Mouse (Mus musculus) liver, embryonic 12.5 days (tissue): ENCODE data around the gene Orai3. TPM values are rescaled to one million over a fixed set of nuclear protein-coding genes. Genes with fewer than 3 reads are reported as not detected.

Experiments used
- ATAC-seq: fragments of 200-750 bp; cut with Nextera tagmentation; 2 replicates; pipeline ENCODE4 v1.8.0; 2017; ENCODE audit warnings: moderate number of reproducible peaks, mild to moderate bottlenecking, moderate library complexity
- H3K27ac ChIP-seq: fragments of 300-500 bp; sonication (generic); 2 replicates; pipeline ENCODE4 v1.5.1; 2016; ENCODE audit warnings: mild to moderate bottlenecking
- H3K27me3 ChIP-seq: fragments of 300-500 bp; sonication (generic); replicated peaks from 2 replicates; pipeline ENCODE4 v1.6.1; 2016; ENCODE audit warnings: mild to moderate bottlenecking, moderate library complexity
- H3K36me3 ChIP-seq: fragments of 300-500 bp; sonication (generic); 2 replicates; pipeline ENCODE4 v1.6.1; 2016; ENCODE audit warnings: mild to moderate bottlenecking, moderate library complexity
- H3K4me1 ChIP-seq: fragments of 300-500 bp; sonication (generic); 2 replicates; pipeline ENCODE4 v1.6.1; 2016
- H3K4me2 ChIP-seq: fragments of 300-500 bp; sonication (generic); 2 replicates; pipeline ENCODE4 v1.6.1; 2016; ENCODE audit warnings: mild to moderate bottlenecking, moderate library complexity
- H3K4me3 ChIP-seq: fragments of 300-500 bp; sonication (generic); 2 replicates; pipeline ENCODE4 v1.5.1; 2016; ENCODE audit warnings: mild to moderate bottlenecking, moderate library complexity
- H3K9ac ChIP-seq: fragments of 300-500 bp; sonication (generic); 2 replicates; pipeline ENCODE4 v1.6.1; 2016; ENCODE audit warnings: mild to moderate bottlenecking, moderate library complexity
- H3K9me3 ChIP-seq: fragments of 300-500 bp; sonication (generic); replicated peaks from 2 replicates; pipeline ENCODE4 v1.6.1; 2016; ENCODE audit warnings: mild to moderate bottlenecking, moderate library complexity
- WGBS: fragments of 180-500 bp; shearing (Covaris S2); methylation state at CpG from one replicate; pipeline ENCODE4 v1.1.7; 2016; ENCODE audit not compliant: insufficient replicate concordance; 5-methylcytosine and 5-hydroxymethylcytosine counted together
- polyA plus RNA-seq: library from polyadenylated mRNA; unstranded; fragments of >200 nt; fragmentation: Nextera tagmentation; extraction: Ambion mirVana; gene quantifications from 2 replicates; pipeline ENCODE4 v1.2.1, GENCODE M21; 2016

The Orai3 gene
- polyA plus RNA-seq, 1 experiment from 2014 or later: 15.0 TPM

- H3K27ac ChIP-seq: no peak overlapping the region
- peaks cover 33% of the 10 kb centered on the region for H3K27me3 ChIP-seq
- WGBS: 36% methylated on average over 13 of the region's 13 CpGs
- H3K36me3 ChIP-seq: no peaks in the 10 kb centered on the region
- peaks cover 23% of the 10 kb centered on the region for H3K4me1 ChIP-seq
- no peaks in the 10 kb centered on the region for H3K9me3 ChIP-seq
- H3K9ac ChIP-seq: no peak overlapping the region
- H3K4me2 ChIP-seq: no peak overlapping the region
- no peak for ATAC-seq
- H3K4me3 ChIP-seq: no peak overlapping the region
Observed at GRCm38 (mm10) chr7:127820836-127821509, 51.4 kb downstream of the Orai3 start.

DNA sequence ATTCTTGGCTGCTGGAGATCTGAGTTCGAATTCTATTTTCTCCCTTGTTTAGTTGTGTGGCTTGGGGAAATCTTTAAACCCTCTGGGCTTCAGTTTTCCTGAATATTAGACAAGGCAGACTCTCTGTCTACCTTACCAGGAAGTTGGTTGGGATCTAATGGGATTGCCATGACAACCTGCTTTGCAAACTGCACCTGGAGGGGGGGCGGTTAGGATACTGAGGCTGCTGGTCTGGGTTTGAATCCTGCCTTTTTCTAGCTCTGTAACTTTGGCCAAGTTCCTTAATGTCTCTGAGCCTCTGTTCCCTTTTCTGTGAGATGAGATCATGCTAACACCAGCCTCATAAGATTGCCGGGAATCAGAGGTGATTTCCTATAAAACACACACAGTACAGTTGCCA is 52.9 kb downstream of the Orai3 start:
- no peak for ATAC-seq
- 0 out of 2 replicates have a peak, but pooled peaks cover 20% of the 10 kb centered on the region for H3K4me1 ChIP-seq
- 71% methylated on average over 3 of the region's 3 CpGs for WGBS
- no peaks in the 10 kb centered on the region for H3K9me3 ChIP-seq
- H3K4me3 ChIP-seq: no peak overlapping the region
- peaks cover 39% of the 10 kb centered on the region for H3K27me3 ChIP-seq
- H3K4me2 ChIP-seq: no peak overlapping the region
- no peak overlapping the region for H3K27ac ChIP-seq
- no peak overlapping the region for H3K9ac ChIP-seq
- no peaks in the 10 kb centered on the region for H3K36me3 ChIP-seq

- Histone ChIP-seq H3K9ac (0 out of 2 replicates have a peak overlapping the region, but pooled peaks have one; percentile 28), H3K9me3 (no peaks in the 10 kb centered on the region), H3K36me3 (no peaks in the 10 kb centered on the region), H3K4me3 (peak overlapping the region; percentile 47; the same call in 1 of the 2 replicates), H3K4me2 (peak overlapping the region; percentile 55), H3K4me1 (0 out of 2 replicates have a peak, but pooled peaks cover 20% of the 10 kb centered on the region), H3K27me3 (peaks cover 39% of the 10 kb centered on the region), H3K27ac (no peak overlapping the region)
- no peak for ATAC-seq
- 70% methylated on average over 8 of the region's 11 CpGs for WGBS
Observed at GRCm38 (mm10) chr7:127823236-127824171, 53.9 kb downstream of the Orai3 start.

DNA sequence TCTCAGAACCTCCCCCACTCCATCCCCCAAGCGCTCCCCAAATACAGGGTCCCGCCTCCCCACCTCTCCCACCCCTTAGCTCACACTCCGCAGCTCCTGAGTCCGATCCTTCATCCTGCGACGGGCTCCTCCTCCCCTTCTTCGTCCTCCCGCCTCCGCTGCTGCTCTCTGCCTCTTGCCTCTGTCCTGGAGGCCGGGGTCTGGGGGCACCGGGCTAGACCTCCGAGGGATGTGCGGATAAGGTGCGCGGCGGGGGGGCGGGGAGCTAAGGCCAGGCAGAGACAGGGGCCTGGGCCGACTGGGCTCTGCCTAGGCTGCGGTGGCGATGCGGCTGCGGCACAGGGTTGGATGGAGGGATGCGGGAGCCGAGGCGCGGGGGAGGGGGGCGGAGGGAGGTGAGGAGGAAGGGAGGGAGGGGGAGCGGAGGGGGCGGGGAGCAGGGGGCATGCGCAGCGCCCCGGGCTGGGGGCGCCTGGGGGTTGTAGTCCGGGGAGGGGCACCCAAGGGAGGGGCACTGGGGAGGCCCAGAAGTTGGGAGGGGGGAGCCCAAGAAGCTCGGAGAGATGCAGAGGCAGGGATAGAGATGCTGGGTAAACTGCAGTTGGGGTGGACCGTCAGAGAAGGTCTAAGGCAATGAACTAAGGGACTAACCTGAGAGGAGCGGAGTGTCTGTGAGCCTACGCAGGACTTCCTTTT is 54.7 kb downstream of the Orai3 start, which contains the start of the genes Stx4a and Stx1b:
TSS of gene Stx4a (plus strand) at position 119 of the 696 bp plus-strand sequence.
TSS of gene Stx1b (minus strand) at position 374 of the 696 bp plus-strand sequence.
- no peak for ATAC-seq
- H3K27ac ChIP-seq: no peak within 1 kb of the TSS
- WGBS: 9% methylated on average over 35 of the region's 38 CpGs

More for the DNA sequence above, 54.7 kb downstream of the Orai3 start, which contains the start of the genes Stx4a and Stx1b:
- Histone ChIP-seq H3K36me3 (no peaks in the 10 kb centered on the region), H3K9me3 (no peaks in the 10 kb centered on the region), H3K4me1 (0 out of 2 replicates have a peak, but pooled peaks cover 20% of the 10 kb centered on the region), H3K4me3 (peak within 1 kb of the TSS; percentile 47), H3K27me3 (peaks cover 39% of the 10 kb centered on the region), H3K9ac (peak within 1 kb of the TSS; percentile 28; the same call in 1 of the 2 replicates), H3K4me2 (peak within 1 kb of the TSS; percentile 55)

Other genes with a start within 250 kb of the Orai3 start
- 1.7 and 2.9 TPM in 2 replicates for gene Tmem265, start 208.4 kb upstream of the Orai3 start, polyA plus RNA-seq
- gene Phkg2, start 196.5 kb upstream of the Orai3 start, polyA plus RNA-seq: 23.1 and 26.7 TPM in 2 replicates
- 7.9 and 8.8 TPM in 2 replicates for gene Ccdc189, start 181.2 kb upstream of the Orai3 start, polyA plus RNA-seq
- 36.3 and 36.9 TPM in 2 replicates for gene Rnf40, start 181.0 kb upstream of the Orai3 start, polyA plus RNA-seq
- gene Zfp629, start 154.0 kb upstream of the Orai3 start, polyA plus RNA-seq: 3.3 and 3.8 TPM in 2 replicates
- 40.6 and 43.6 TPM in 2 replicates for gene Bcl7c, start 60.9 kb upstream of the Orai3 start, polyA plus RNA-seq
- gene Ctf1, start 57.1 kb upstream of the Orai3 start, polyA plus RNA-seq: 3.6 and 4.6 TPM in 2 replicates
- 0.13 and 0.26 TPM in 2 replicates for gene Ctf2, start 37.6 kb upstream of the Orai3 start, polyA plus RNA-seq
- gene Fbxl19, start 25.3 kb upstream of the Orai3 start, polyA plus RNA-seq: 3.7 TPM in 2 replicates
- gene Setd1a, start 6.9 kb downstream of the Orai3 start, polyA plus RNA-seq: 13.1 and 13.7 TPM in 2 replicates
- gene Gm49388, start 15.8 kb downstream of the Orai3 start, polyA plus RNA-seq: not detected in 2 replicates
- 28.0 and 29.8 TPM in 2 replicates for gene Hsd3b7, start 30.8 kb downstream of the Orai3 start, polyA plus RNA-seq
- gene Stx4a, start 54.5 kb downstream of the Orai3 start, polyA plus RNA-seq: 19.0 and 21.1 TPM in 2 replicates
- 0.20 and 0.56 TPM in 2 replicates for gene Stx1b, start 54.7 kb downstream of the Orai3 start, polyA plus RNA-seq
- gene Zfp646, start 106.4 kb downstream of the Orai3 start, polyA plus RNA-seq: 8.6 and 9.1 TPM in 2 replicates
- 11.2 and 11.3 TPM in 2 replicates for gene Zfp668, start 107.0 kb downstream of the Orai3 start, polyA plus RNA-seq
- 0.26 and 0.49 TPM in 2 replicates for gene Prss53, start 121.2 kb downstream of the Orai3 start, polyA plus RNA-seq
- not detected in 2 replicates for gene Gm21974, start 125.6 kb downstream of the Orai3 start, polyA plus RNA-seq
- 75.0 and 80.3 TPM in 2 replicates for gene Vkorc1, start 125.8 kb downstream of the Orai3 start, polyA plus RNA-seq
- gene Bckdk, start 134.3 kb downstream of the Orai3 start, polyA plus RNA-seq: 81.3 and 82.2 TPM in 2 replicates
- 29.5 and 31.0 TPM in 2 replicates for gene Kat8, start 142.7 kb downstream of the Orai3 start, polyA plus RNA-seq
- 4.0 and 4.4 TPM in 2 replicates for gene Prss8, start 160.3 kb downstream of the Orai3 start, polyA plus RNA-seq
- gene Prss36, start 176.9 kb downstream of the Orai3 start, polyA plus RNA-seq: 3.9 and 5.1 TPM in 2 replicates
- gene Fus, start 197.6 kb downstream of the Orai3 start, polyA plus RNA-seq: 217 and 225 TPM in 2 replicates
- 32.9 and 33.8 TPM in 2 replicates for gene Pycard, start 224.1 kb downstream of the Orai3 start, polyA plus RNA-seq
- gene Trim72, start 234.1 kb downstream of the Orai3 start, polyA plus RNA-seq: not detected in 2 replicates